Mouse (Mus musculus) mesoderm, embryonic 11.5 days (tissue): ENCODE measurements around the gene Nup214.

ENCODE experiments used
- DNase-seq: peaks from one replicate; pipeline ENCODE4 v3.0.0-alpha.2; 2012; ENCODE audit warnings: low read depth, low spot score

Nup214 gene

GRCm38 (mm10) chr2:31974141-31974808, at the start of gene Nup214:
Gene Nup214 (plus strand): TSS chr2:31974436.
- peak; percentile 100 for DNase-seq

- no peak for DNase-seq
These were observed 49.4 kb upstream of the Nup214 start for GRCm38 (mm10) chr2:31924811-31925210.

GRCm38 (mm10) chr2:31925936-31926335, 48.3 kb upstream of the Nup214 start:
- DNase-seq: no peak

- no peak for DNase-seq
These were observed 44.6 kb upstream of the Nup214 start for GRCm38 (mm10) chr2:31929664-31930063.

- no peak for DNase-seq
These were observed 39.7 kb upstream of the Nup214 start for GRCm38 (mm10) chr2:31934551-31934950.

- DNase-seq: peak; percentile 34
These were observed 39.2 kb upstream of the Nup214 start for GRCm38 (mm10) chr2:31935054-31935453.

GRCm38 (mm10) chr2:31938298-31938697, 35.9 kb upstream of the Nup214 start:
- no peak for DNase-seq

GRCm38 (mm10) chr2:31943011-31943410, 31.2 kb upstream of the Nup214 start:
- no peak for DNase-seq

- DNase-seq: no peak
These were observed 28.7 kb upstream of the Nup214 start for GRCm38 (mm10) chr2:31945580-31945979.

GRCm38 (mm10) chr2:31948392-31948791, 25.8 kb upstream of the Nup214 start:
- DNase-seq: no peak

- no peak for DNase-seq
These were observed 25.4 kb upstream of the Nup214 start for GRCm38 (mm10) chr2:31948801-31949200.

GRCm38 (mm10) chr2:31950058-31950871, 24.0 kb upstream of the Nup214 start, which contains the start of gene Aif1l:
Gene Aif1l (plus strand): TSS chr2:31950139.
- DNase-seq: peak; percentile 79

- DNase-seq: no peak
These were observed 23.3 kb upstream of the Nup214 start for GRCm38 (mm10) chr2:31950966-31951365.

GRCm38 (mm10) chr2:31952236-31952635, 22.0 kb upstream of the Nup214 start:
- DNase-seq: no peak

GRCm38 (mm10) chr2:31952725-31953124, 21.5 kb upstream of the Nup214 start:
- DNase-seq: no peak

GRCm38 (mm10) chr2:31953687-31954086, 20.5 kb upstream of the Nup214 start:
- no peak for DNase-seq

- DNase-seq: no peak
These were observed 19.5 kb upstream of the Nup214 start for GRCm38 (mm10) chr2:31954779-31955181.

- no peak for DNase-seq
These were observed 18.6 kb upstream of the Nup214 start for GRCm38 (mm10) chr2:31955686-31956085.

GRCm38 (mm10) chr2:31957211-31957610, 17.0 kb upstream of the Nup214 start:
- no peak for DNase-seq

GRCm38 (mm10) chr2:31960986-31961385, 13.2 kb upstream of the Nup214 start:
- no peak for DNase-seq

- DNase-seq: no peak
These were observed 12.4 kb upstream of the Nup214 start for GRCm38 (mm10) chr2:31961791-31962222.

- peak; percentile 47 for DNase-seq
These were observed 11.6 kb upstream of the Nup214 start for GRCm38 (mm10) chr2:31962501-31963224.
